Mouse (Mus musculus): ENCODE data around the gene Ssh2. TPM values are rescaled to one million over a fixed set of nuclear protein-coding genes. Genes with fewer than 3 reads are reported as not detected.

Ssh2 gene
- polyA plus RNA-seq, 1 experiment from 2014 or later, result 17.6 TPM

DNA sequence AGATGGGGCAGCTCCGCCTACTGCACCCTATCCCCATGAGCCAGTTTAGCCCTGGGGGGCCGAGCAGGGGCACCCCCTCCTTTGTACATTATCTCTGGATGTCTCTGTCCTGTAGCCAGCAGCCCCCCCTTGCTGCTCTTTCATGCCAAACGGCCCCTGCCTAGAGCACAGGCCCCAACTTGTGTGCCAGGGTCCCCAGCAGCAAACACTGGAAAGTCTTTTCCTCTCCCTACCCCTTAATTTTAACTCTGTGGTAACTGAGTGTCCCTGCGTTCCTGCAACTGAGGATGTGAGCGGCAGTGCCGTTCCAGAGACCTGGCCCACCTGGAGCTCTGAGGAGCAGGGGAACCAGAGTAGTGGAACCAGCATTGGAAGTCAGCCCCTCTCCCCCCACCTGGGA lies 290.9 kb downstream of the Ssh2 start:
- no peak overlapping the region for H3K4me3 ChIP-seq (ENCODE audit: low read depth, low read length)
- no peak overlapping the region for H3K27ac ChIP-seq (ENCODE audit: low read depth, low read length)
- no peak overlapping the region for H3K4me2 ChIP-seq (ENCODE audit: low read depth, low read length, severe bottlenecking)
- no peaks in the 10 kb centered on the region for H3K4me1 ChIP-seq (replicated peaks; ENCODE audit: control insufficient read depth, insufficient read depth, low read length)
- no peaks in the 10 kb centered on the region for H3K9me3 ChIP-seq (ENCODE audit: control insufficient read depth, low read length)
- ATAC-seq (replicated peaks; ENCODE audit: low FRiP score) (no peak), DNase-seq (ENCODE audit: low spot score) (peak; percentile 51)
- no peak overlapping the region for H3K9ac ChIP-seq (ENCODE audit: low read length)
- no peaks in the 10 kb centered on the region for H3K27me3 ChIP-seq (ENCODE audit: control insufficient read depth, insufficient read depth, low read length)
- H3K36me3 ChIP-seq (ENCODE audit: control insufficient read depth, insufficient read depth, low read length), result peaks cover 3% of the 10 kb centered on the region; the same call in 1 of the 2 replicates
- 90% methylated on average over 6 of the region's 6 CpGs for WGBS

GRCm38 (mm10) chr11:77507426-77507825 lies 291.3 kb downstream of the Ssh2 start:
- H3K27ac ChIP-seq (ENCODE audit: low read depth, low read length), result no peak overlapping the region
- no peak overlapping the region for H3K9ac ChIP-seq (ENCODE audit: low read length)
- DNase-seq (ENCODE audit: low spot score), result peak; percentile 50
- H3K9me3 ChIP-seq (ENCODE audit: control insufficient read depth, low read length), result no peaks in the 10 kb centered on the region
- H3K27me3 ChIP-seq (ENCODE audit: control insufficient read depth, insufficient read depth, low read length), result no peaks in the 10 kb centered on the region
- no peak for ATAC-seq (replicated peaks; ENCODE audit: low FRiP score)
- H3K36me3 ChIP-seq (ENCODE audit: control insufficient read depth, insufficient read depth, low read length), result peaks cover 3% of the 10 kb centered on the region; the same call in 1 of the 2 replicates
- WGBS, result 77% methylated on average over 4 of the region's 4 CpGs
- H3K4me3 ChIP-seq (ENCODE audit: low read depth, low read length), result no peak overlapping the region
- H3K4me2 ChIP-seq (ENCODE audit: low read depth, low read length, severe bottlenecking), result no peak overlapping the region
- H3K4me1 ChIP-seq (replicated peaks; ENCODE audit: control insufficient read depth, insufficient read depth, low read length), result peaks cover 3% of the 10 kb centered on the region

GRCm38 (mm10) chr11:77508068-77509021 lies 292.3 kb downstream of the Ssh2 start:
- ATAC-seq (replicated peaks; ENCODE audit: low FRiP score) (peak; percentile 73), DNase-seq (ENCODE audit: low spot score) (peak; percentile 91)
- H3K4me1 ChIP-seq (replicated peaks; ENCODE audit: control insufficient read depth, insufficient read depth, low read length), result peaks cover 5% of the 10 kb centered on the region
- H3K27me3 ChIP-seq (ENCODE audit: control insufficient read depth, insufficient read depth, low read length), result no peaks in the 10 kb centered on the region
- H3K9ac ChIP-seq (ENCODE audit: low read length), result peak overlapping the region; percentile 41; the same call in 1 of the 2 replicates
- peak overlapping the region; percentile 65 for H3K4me2 ChIP-seq (ENCODE audit: low read depth, low read length, severe bottlenecking)
- H3K27ac ChIP-seq (ENCODE audit: low read depth, low read length), result no peak overlapping the region
- WGBS, result 19% methylated on average over 48 of the region's 49 CpGs
- H3K36me3 ChIP-seq (ENCODE audit: control insufficient read depth, insufficient read depth, low read length), result peaks cover 3% of the 10 kb centered on the region; the same call in 1 of the 2 replicates
- peak overlapping the region; percentile 22 for H3K4me3 ChIP-seq (ENCODE audit: low read depth, low read length)
- no peaks in the 10 kb centered on the region for H3K9me3 ChIP-seq (ENCODE audit: control insufficient read depth, low read length)

Other genes starting within 250 kb of the Ssh2 start
- gene Slc6a4, start 217.7 kb upstream of the Ssh2 start, polyA plus RNA-seq (2014; fragmentation: Nextera tagmentation; extraction: Ambion mirVana), result 0.41 and 1.2 TPM in 2 replicates
- 60.4 and 67.6 TPM in 2 replicates for gene Nsrp1, start 137.9 kb upstream of the Ssh2 start, polyA plus RNA-seq (2014; fragmentation: Nextera tagmentation; extraction: Ambion mirVana)
- 0.13 and 1.0 TPM in 2 replicates for gene Efcab5, start 27.3 kb upstream of the Ssh2 start, polyA plus RNA-seq (2014; fragmentation: Nextera tagmentation; extraction: Ambion mirVana)
- gene Coro6, start 246.1 kb downstream of the Ssh2 start, polyA plus RNA-seq (2014; fragmentation: Nextera tagmentation; extraction: Ambion mirVana), result 0.08 and 0.40 TPM in 2 replicates

Data from forebrain, embryonic 11.5 days (tissue).